Mouse (Mus musculus) hematopoietic multipotent progenitor cell, adult 10-12 weeks (in vitro differentiated cells): ENCODE data around the gene Fbxo17. TPM values are rescaled to one million over a fixed set of nuclear protein-coding genes. Genes with fewer than 3 reads are reported as not detected.

Experiments
- polyA plus RNA-seq: library from polyadenylated mRNA; stranded (reverse); fragments of >175 nt; gene quantifications from 2 replicates; pipeline ENCODE4 v1.2.3, GENCODE M21; 2012; ENCODE audit warnings: low replicate concordance

Fbxo17 gene
- polyA plus RNA-seq = 5.3 and 10.8 TPM in 2 replicates

GRCm38 (mm10) chr7:28716590-28717281, at the start of gene Fbxo17:
Gene Fbxo17 (plus strand): TSS chr7:28716804.

GRCm38 (mm10) chr7:28692545-28693320, 23.9 kb upstream of the Fbxo17 start, which contains the start of gene Fbxo27:
Gene Fbxo27 (plus strand): TSS chr7:28692849.

GRCm38 (mm10) chr7:28741709-28742438, 25.3 kb downstream of the Fbxo17 start, which contains the start of the genes Mrps12 and Sars2:
Gene Mrps12 (minus strand): TSS chr7:28741820.
Gene Sars2 (plus strand): TSS chr7:28741992.

GRCm38 (mm10) chr7:28756079-28756478, 39.5 kb downstream of the Fbxo17 start, which contains the start of gene Ccer2:
Gene Ccer2 (plus strand): TSS chr7:28756174.

GRCm38 (mm10) chr7:28766173-28766879, 49.7 kb downstream of the Fbxo17 start, which contains the start of gene Sirt2:
Gene Sirt2 (plus strand): TSS chr7:28766735.

GRCm38 (mm10) chr7:28767462-28767965, 50.9 kb downstream of the Fbxo17 start, which contains the start of gene Nfkbib:
Gene Nfkbib (minus strand): TSS chr7:28767512.

Other genes with a start within 250 kb of the Fbxo17 start
- gene Ifnl2, start 206.3 kb upstream of the Fbxo17 start, polyA plus RNA-seq = not detected in 2 replicates
- gene Ifnl3, start 194.0 kb upstream of the Fbxo17 start, polyA plus RNA-seq = not detected in 2 replicates
- 1.4 TPM in 1 of 2 replicates, not detected in the other for gene Sycn, start 175.9 kb upstream of the Fbxo17 start, polyA plus RNA-seq
- 1.1 and 2.7 TPM in 2 replicates for gene Nccrp1, start 169.6 kb upstream of the Fbxo17 start, polyA plus RNA-seq
- gene Samd4b, start 118.7 kb upstream of the Fbxo17 start, polyA plus RNA-seq = 102 and 209 TPM in 2 replicates
- 31.7 and 62.2 TPM in 2 replicates for gene Pak4, start 118.6 kb upstream of the Fbxo17 start, polyA plus RNA-seq
- gene Acp7, start 85.5 kb upstream of the Fbxo17 start, polyA plus RNA-seq = not detected in 2 replicates
- gene Fbxo27, start 24.0 kb upstream of the Fbxo17 start, polyA plus RNA-seq = 1.7 and 3.7 TPM in 2 replicates
- gene Mrps12, start 25.0 kb downstream of the Fbxo17 start, polyA plus RNA-seq = 101 and 240 TPM in 2 replicates
- gene Sars2, start 25.2 kb downstream of the Fbxo17 start, polyA plus RNA-seq = 31.9 and 34.0 TPM in 2 replicates
- not detected in 2 replicates for gene Ccer2, start 39.4 kb downstream of the Fbxo17 start, polyA plus RNA-seq
- 147 and 155 TPM in 2 replicates for gene Sirt2, start 49.9 kb downstream of the Fbxo17 start, polyA plus RNA-seq
- gene Nfkbib, start 50.7 kb downstream of the Fbxo17 start, polyA plus RNA-seq = 141 and 276 TPM in 2 replicates
- 181 and 415 TPM in 2 replicates for gene Rinl, start 72.2 kb downstream of the Fbxo17 start, polyA plus RNA-seq
- gene Hnrnpl, start 91.7 kb downstream of the Fbxo17 start, polyA plus RNA-seq = 330 and 575 TPM in 2 replicates
- gene Ech1, start 108.4 kb downstream of the Fbxo17 start, polyA plus RNA-seq = 11.3 and 45.0 TPM in 2 replicates
- gene Lgals4, start 117.0 kb downstream of the Fbxo17 start, polyA plus RNA-seq = 3.5 and 5.1 TPM in 2 replicates
- 0.22 and 0.39 TPM in 2 replicates for gene Lgals7, start 147.0 kb downstream of the Fbxo17 start, polyA plus RNA-seq
- 0.03 TPM in 1 of 2 replicates, not detected in the other for gene Capn12, start 164.6 kb downstream of the Fbxo17 start, polyA plus RNA-seq
- gene Actn4, start 245.5 kb downstream of the Fbxo17 start, polyA plus RNA-seq = 220 and 236 TPM in 2 replicates